Comparison of ENCODE assay signal across 19 mouse cellular contexts in genomic region chr11:57090705-57091104, GRCm38 (mm10).
"Had no signal": no experiment of that assay in that cellular context is flagged by ENCODE, and none has a peak within 500 bp of the region (broad histone marks: within the 10 kb centered on the region; RNA-seq: fewer than 3 reads in every experiment).

No protein-coding gene starts in this region.

- H3K4me3 ChIP-seq: heart, adult 2 months; heart, embryonic 13.5 days; heart, embryonic 15.5 days; hindbrain, embryonic 10.5 days; hindbrain, embryonic 12.5 days; intestine, embryonic 15.5 days; limb, embryonic 13.5 days; limb, embryonic 15.5 days; liver, embryonic 12.5 days had no signal

- H3K27ac ChIP-seq: heart, adult 2 months; heart, embryonic 13.5 days; heart, embryonic 15.5 days; hindbrain, embryonic 10.5 days; hindbrain, embryonic 12.5 days; hindbrain, embryonic 14.5 days; intestine, embryonic 15.5 days; limb, embryonic 13.5 days; limb, embryonic 15.5 days; liver, embryonic 12.5 days; liver, embryonic 14.5 days had no signal

- DNase-seq: gastrocnemius, postnatal 14 days; gastrocnemius, postnatal 36 days; heart, adult 2 months; heart, postnatal 4 days; kidney, adult 18-20 months; kidney, adult 8-10 months; kidney, postnatal 14 days; kidney, postnatal 36 days; left cerebral cortex, postnatal 4 days had no signal
